Mouse (Mus musculus): ENCODE results near the gene Cd59a. TPM values are rescaled to one million over a fixed set of nuclear protein-coding genes. Genes with fewer than 3 reads are reported as not detected.

Cd59a gene
- polyA plus RNA-seq, 1 experiment from 2014 or later = 36.0 TPM

DNA sequence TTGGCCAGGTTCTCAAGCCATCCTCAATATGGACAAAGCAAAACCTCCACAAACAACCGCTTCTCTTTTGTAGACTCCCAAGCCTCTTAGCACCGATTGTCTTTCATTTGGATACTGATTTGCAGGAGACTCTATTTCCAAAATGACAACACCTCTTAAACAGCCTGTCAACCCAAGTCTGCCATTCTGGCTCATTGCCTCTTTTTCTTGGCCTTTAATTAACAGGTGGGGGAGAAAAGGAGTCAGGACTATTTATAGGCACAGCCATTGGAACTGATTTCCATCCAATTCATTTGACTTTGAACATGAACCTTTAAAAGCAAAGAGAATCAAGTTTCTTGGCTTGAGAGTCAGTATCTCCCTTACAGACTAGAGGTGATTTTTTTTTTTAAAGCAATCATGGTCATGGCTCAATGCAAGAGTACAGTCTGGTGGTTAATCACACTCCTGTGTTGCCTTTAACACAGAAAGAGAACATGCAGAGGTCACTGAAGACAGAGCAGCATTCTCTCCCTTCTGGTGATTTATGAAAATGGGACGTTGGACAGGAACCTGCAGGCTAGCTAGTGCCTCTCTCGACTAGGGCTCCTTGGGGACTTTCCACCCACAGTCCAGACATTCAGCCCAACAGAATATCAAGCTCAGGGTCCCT, 52.4 kb downstream of the Cd59a start:
- H3K36me3 ChIP-seq (ENCODE audit: control insufficient read depth, insufficient read depth, low read length) = no peaks in the 10 kb centered on the region
- H3K4me1 ChIP-seq (ENCODE audit: control insufficient read depth, insufficient read depth, low read length) = no peaks in the 10 kb centered on the region
- WGBS = 66% methylated on average over 4 of the region's 4 CpGs
- no peak overlapping the region for H3K27ac ChIP-seq (ENCODE audit: low read length)
- no peak overlapping the region for H3K4me3 ChIP-seq (ENCODE audit: low read length)
- H3K9ac ChIP-seq (ENCODE audit: low read depth, low read length) = no peak overlapping the region
- H3K27me3 ChIP-seq (replicated peaks; ENCODE audit: control insufficient read depth, insufficient read depth, low read length) = no peaks in the 10 kb centered on the region
- no peak overlapping the region for H3K4me2 ChIP-seq (ENCODE audit: low read depth, low read length)
- no peak for ATAC-seq
- H3K9me3 ChIP-seq (ENCODE audit: control insufficient read depth, low read length) = no peaks in the 10 kb centered on the region

GRCm38 (mm10) chr2:104150608-104151397, 55.2 kb downstream of the Cd59a start:
- H3K27ac ChIP-seq (ENCODE audit: low read length) = no peak overlapping the region
- H3K4me1 ChIP-seq (ENCODE audit: control insufficient read depth, insufficient read depth, low read length) = no peaks in the 10 kb centered on the region
- H3K9ac ChIP-seq (ENCODE audit: low read depth, low read length) = no peak overlapping the region
- 81% methylated on average over 6 of the region's 6 CpGs for WGBS
- H3K36me3 ChIP-seq (ENCODE audit: control insufficient read depth, insufficient read depth, low read length) = no peaks in the 10 kb centered on the region
- H3K9me3 ChIP-seq (ENCODE audit: control insufficient read depth, low read length) = no peaks in the 10 kb centered on the region
- H3K27me3 ChIP-seq (replicated peaks; ENCODE audit: control insufficient read depth, insufficient read depth, low read length) = no peaks in the 10 kb centered on the region
- no peak overlapping the region for H3K4me2 ChIP-seq (ENCODE audit: low read depth, low read length)
- ATAC-seq = no peak
- H3K4me3 ChIP-seq (ENCODE audit: low read length) = no peak overlapping the region

GRCm38 (mm10) chr2:104153345-104153744, 57.7 kb downstream of the Cd59a start:
- H3K9ac ChIP-seq (ENCODE audit: low read depth, low read length) = no peak overlapping the region
- no peaks in the 10 kb centered on the region for H3K36me3 ChIP-seq (ENCODE audit: control insufficient read depth, insufficient read depth, low read length)
- no peaks in the 10 kb centered on the region for H3K27me3 ChIP-seq (replicated peaks; ENCODE audit: control insufficient read depth, insufficient read depth, low read length)
- 83% methylated on average over 4 of the region's 4 CpGs for WGBS
- H3K4me1 ChIP-seq (ENCODE audit: control insufficient read depth, insufficient read depth, low read length) = no peaks in the 10 kb centered on the region
- no peaks in the 10 kb centered on the region for H3K9me3 ChIP-seq (ENCODE audit: control insufficient read depth, low read length)
- H3K4me3 ChIP-seq (ENCODE audit: low read length) = no peak overlapping the region
- no peak overlapping the region for H3K4me2 ChIP-seq (ENCODE audit: low read depth, low read length)
- no peak for ATAC-seq
- no peak overlapping the region for H3K27ac ChIP-seq (ENCODE audit: low read length)

GRCm38 (mm10) chr2:104153876-104154275, 58.3 kb downstream of the Cd59a start:
- 80% methylated on average over 3 of the region's 3 CpGs for WGBS
- no peak for ATAC-seq
- H3K4me1 ChIP-seq (ENCODE audit: control insufficient read depth, insufficient read depth, low read length) = no peaks in the 10 kb centered on the region
- H3K27ac ChIP-seq (ENCODE audit: low read length) = no peak overlapping the region
- no peaks in the 10 kb centered on the region for H3K27me3 ChIP-seq (replicated peaks; ENCODE audit: control insufficient read depth, insufficient read depth, low read length)
- H3K4me3 ChIP-seq (ENCODE audit: low read length) = no peak overlapping the region
- no peak overlapping the region for H3K4me2 ChIP-seq (ENCODE audit: low read depth, low read length)
- no peaks in the 10 kb centered on the region for H3K9me3 ChIP-seq (ENCODE audit: control insufficient read depth, low read length)
- H3K9ac ChIP-seq (ENCODE audit: low read depth, low read length) = no peak overlapping the region
- no peaks in the 10 kb centered on the region for H3K36me3 ChIP-seq (ENCODE audit: control insufficient read depth, insufficient read depth, low read length)

DNA sequence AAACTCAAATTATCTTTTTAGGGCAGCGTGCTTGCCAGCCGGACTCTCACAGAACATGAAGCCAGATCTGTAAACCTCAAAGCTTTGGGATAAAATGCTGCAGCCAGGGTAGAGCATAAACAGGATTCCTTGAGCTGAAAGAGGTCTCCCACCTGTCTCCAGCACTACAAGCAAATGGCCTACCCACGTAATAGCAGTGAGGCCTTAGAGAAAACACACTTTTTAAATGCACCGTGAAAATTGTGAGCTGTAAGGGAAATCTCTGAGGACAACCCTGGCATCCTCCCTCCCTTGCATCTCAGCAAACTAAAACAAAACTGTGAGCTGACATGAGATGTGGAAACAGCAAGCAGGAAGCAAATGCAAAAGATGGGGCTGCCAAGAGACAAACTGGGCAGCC, 62.2 kb downstream of the Cd59a start:
- Histone ChIP-seq H3K4me3 (ENCODE audit: low read length) (no peak overlapping the region), H3K4me1 (ENCODE audit: control insufficient read depth, insufficient read depth, low read length) (no peaks in the 10 kb centered on the region), H3K36me3 (ENCODE audit: control insufficient read depth, insufficient read depth, low read length) (no peaks in the 10 kb centered on the region), H3K9ac (ENCODE audit: low read depth, low read length) (no peak overlapping the region), H3K27me3 (replicated peaks; ENCODE audit: control insufficient read depth, insufficient read depth, low read length) (no peaks in the 10 kb centered on the region), H3K27ac (ENCODE audit: low read length) (no peak overlapping the region), H3K9me3 (ENCODE audit: control insufficient read depth, low read length) (no peaks in the 10 kb centered on the region), H3K4me2 (ENCODE audit: low read depth, low read length) (no peak overlapping the region)
- WGBS = 73% methylated on average over 4 of the region's 4 CpGs
- no peak for ATAC-seq

- Histone ChIP-seq H3K4me2 (ENCODE audit: low read depth, low read length) (no peak overlapping the region), H3K4me3 (ENCODE audit: low read length) (no peak overlapping the region), H3K4me1 (ENCODE audit: control insufficient read depth, insufficient read depth, low read length) (no peaks in the 10 kb centered on the region), H3K27me3 (replicated peaks; ENCODE audit: control insufficient read depth, insufficient read depth, low read length) (no peaks in the 10 kb centered on the region), H3K36me3 (ENCODE audit: control insufficient read depth, insufficient read depth, low read length) (no peaks in the 10 kb centered on the region), H3K27ac (ENCODE audit: low read length) (no peak overlapping the region), H3K9ac (ENCODE audit: low read depth, low read length) (no peak overlapping the region), H3K9me3 (ENCODE audit: control insufficient read depth, low read length) (no peaks in the 10 kb centered on the region)
- 80% methylated on average over 7 of the region's 7 CpGs for WGBS
- no peak for ATAC-seq
Observed at GRCm38 (mm10) chr2:104163418-104163817, 67.8 kb downstream of the Cd59a start.

DNA sequence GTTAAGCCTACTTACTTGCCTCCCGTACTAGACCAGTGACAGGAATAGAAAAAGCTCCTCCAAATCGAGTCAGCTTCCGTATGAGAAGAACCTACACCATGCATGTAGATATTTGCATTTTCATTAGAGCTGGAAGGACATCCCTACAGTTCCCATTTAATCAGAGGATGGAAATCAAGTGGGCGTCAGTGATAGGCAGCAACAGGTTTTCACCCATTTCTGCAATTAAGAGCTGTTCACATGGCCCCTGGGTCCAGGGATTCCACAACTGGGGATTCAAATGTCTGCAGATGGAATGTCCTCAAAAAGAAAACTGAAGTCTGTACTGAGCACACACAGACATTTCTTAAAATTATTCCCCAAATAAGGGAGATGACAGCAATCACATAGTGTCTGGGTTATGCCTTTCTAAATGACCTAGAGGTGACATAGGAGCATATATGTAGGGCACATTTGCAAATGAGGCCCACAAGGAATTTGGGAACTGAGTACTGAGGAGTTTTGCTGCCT, 68.4 kb downstream of the Cd59a start:
- no peaks in the 10 kb centered on the region for H3K27me3 ChIP-seq (replicated peaks; ENCODE audit: control insufficient read depth, insufficient read depth, low read length)
- no peaks in the 10 kb centered on the region for H3K9me3 ChIP-seq (ENCODE audit: control insufficient read depth, low read length)
- 89% methylated on average over 4 of the region's 4 CpGs for WGBS
- no peaks in the 10 kb centered on the region for H3K4me1 ChIP-seq (ENCODE audit: control insufficient read depth, insufficient read depth, low read length)
- no peak for ATAC-seq
- no peak overlapping the region for H3K4me3 ChIP-seq (ENCODE audit: low read length)
- H3K9ac ChIP-seq (ENCODE audit: low read depth, low read length) = no peak overlapping the region
- H3K36me3 ChIP-seq (ENCODE audit: control insufficient read depth, insufficient read depth, low read length) = no peaks in the 10 kb centered on the region
- H3K4me2 ChIP-seq (ENCODE audit: low read depth, low read length) = no peak overlapping the region
- H3K27ac ChIP-seq (ENCODE audit: low read length) = no peak overlapping the region

Other genes starting within 250 kb of the Cd59a start
- 12.6 and 14.6 TPM in 2 replicates for gene Lmo2, start 137.8 kb upstream of the Cd59a start, polyA plus RNA-seq (2015; fragmentation: Nextera tagmentation; extraction: Ambion mirVana)
- gene Fbxo3, start 68.1 kb upstream of the Cd59a start, polyA plus RNA-seq (2015; fragmentation: Nextera tagmentation; extraction: Ambion mirVana) = 53.2 and 54.8 TPM in 2 replicates
- gene 4931422A03Rik, start 67.4 kb upstream of the Cd59a start, polyA plus RNA-seq (2015; fragmentation: Nextera tagmentation; extraction: Ambion mirVana) = 1.0 and 1.6 TPM in 2 replicates
- gene Gm10912, start 30.0 kb upstream of the Cd59a start, polyA plus RNA-seq (2015; fragmentation: Nextera tagmentation; extraction: Ambion mirVana) = not detected in 2 replicates
- gene Gm10799, start 27.3 kb upstream of the Cd59a start, polyA plus RNA-seq (2015; fragmentation: Nextera tagmentation; extraction: Ambion mirVana) = not detected in 2 replicates
- 6.8 and 7.7 TPM in 2 replicates for gene Cd59b, start 26.0 kb upstream of the Cd59a start, polyA plus RNA-seq (2015; fragmentation: Nextera tagmentation; extraction: Ambion mirVana)
- 0.16 and 0.28 TPM in 2 replicates for gene A930018P22Rik, start 27.0 kb downstream of the Cd59a start, polyA plus RNA-seq (2015; fragmentation: Nextera tagmentation; extraction: Ambion mirVana)